Mouse (Mus musculus): ENCODE measurements around the gene Capg.

DNA sequence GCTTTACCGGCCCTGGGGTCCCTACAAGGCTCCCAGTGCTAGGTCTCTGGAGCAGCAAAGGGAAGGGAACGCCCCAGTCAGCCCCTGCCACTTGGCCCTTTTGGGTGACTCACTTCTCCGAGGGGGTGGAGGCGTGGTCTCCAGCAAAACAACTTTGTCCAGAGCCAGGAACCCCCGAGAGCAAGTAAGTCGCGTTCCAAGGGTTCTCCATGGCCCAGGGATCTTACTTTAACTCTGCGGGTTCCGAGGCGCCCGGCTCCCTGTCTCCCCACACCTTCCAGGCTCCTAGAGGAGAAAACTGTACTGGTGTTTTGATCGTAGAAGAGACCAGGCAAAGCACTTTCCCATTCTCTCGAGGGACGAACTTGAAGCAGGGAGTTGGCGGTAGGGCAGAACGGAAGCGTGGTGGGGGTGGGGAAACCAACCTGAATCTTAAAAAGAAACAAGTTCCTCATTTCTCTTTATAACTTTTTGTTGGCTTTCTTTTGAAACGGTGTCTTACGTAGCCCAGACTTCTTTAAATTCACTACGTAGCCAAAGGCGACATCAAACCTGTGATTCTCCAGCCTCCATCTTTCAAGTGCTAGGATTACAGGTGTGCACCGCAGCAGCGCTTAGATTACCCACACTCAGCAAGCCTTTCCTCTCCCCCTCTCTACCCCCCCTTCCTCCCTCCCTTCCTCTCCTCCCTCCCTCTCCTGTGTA, at the start of gene Capg:
- TF ChIP-seq POLR2A (IDR thresholded peaks at IDR 0.05; ENCODE audit: insufficient read depth, low read depth, low read length) (no peak), CTCF (IDR thresholded peaks at IDR 0.05; ENCODE audit: insufficient read depth, low read depth, low read length) (no peak)

Data from olfactory bulb, adult 2 months (tissue).